Mouse (Mus musculus) C2C12 (cell line): ENCODE results near the gene Gm5788. TPM values are rescaled to one million over a fixed set of nuclear protein-coding genes. Genes with fewer than 3 reads are reported as not detected.
"Not testable (repeated sequence)": the region's sequence is repeated elsewhere in the genome, so short reads cannot be mapped to it uniquely, and the experiment has no call there.

ENCODE experiments used
- H3K27me3 ChIP-seq: one replicate; pipeline ENCODE4 v1.6.1; 2011; ENCODE audit not compliant: control insufficient read depth, insufficient read depth, insufficient read length
- H3K36me3 ChIP-seq: one replicate; pipeline ENCODE4 v1.6.1; 2011; ENCODE audit not compliant: control insufficient read depth, insufficient read depth
- H3K4me3 ChIP-seq: one replicate; pipeline ENCODE4 v1.5.1; 2011; ENCODE audit warnings: mild to moderate bottlenecking, control low read depth; ENCODE audit not compliant: poor library complexity, insufficient read depth, severe bottlenecking
- H3K79me2 ChIP-seq: one replicate; pipeline ENCODE4 v1.6.1; 2011; ENCODE audit not compliant: control insufficient read depth, insufficient read depth
- H3K79me3 ChIP-seq: one replicate; pipeline ENCODE4 v1.6.1; 2011; ENCODE audit warnings: low read depth, control low read depth
- H3ac ChIP-seq: one replicate; pipeline ENCODE3; 2011; ENCODE audit warnings: low read depth; ENCODE audit not compliant: control insufficient read depth, insufficient read length
- CEBPB ChIP-seq: IDR thresholded peaks from one replicate; pipeline ENCODE4 v1.6.1; 2011; ENCODE audit warnings: low read depth, mild to moderate bottlenecking, control low read depth, moderate library complexity
- CTCF ChIP-seq: IDR thresholded peaks from one replicate; pipeline ENCODE4 v1.5.1; 2011; ENCODE audit not compliant: control insufficient read depth, insufficient read depth, insufficient read length
- FOSL1 ChIP-seq: IDR thresholded peaks from one replicate; pipeline ENCODE4 v1.8.0; 2011; ENCODE audit warnings: mild to moderate bottlenecking, low read length; ENCODE audit not compliant: poor library complexity, insufficient read depth, severe bottlenecking
- MAX ChIP-seq: IDR thresholded peaks from one replicate; pipeline ENCODE4 v1.6.1; 2011; ENCODE audit warnings: mild to moderate bottlenecking, control low read depth
- MYOD1 ChIP-seq: IDR thresholded peaks from one replicate; pipeline ENCODE4 v1.6.1; 2011; ENCODE audit warnings: low read depth; ENCODE audit not compliant: control insufficient read depth, insufficient read length
- MYOG ChIP-seq: IDR thresholded peaks from one replicate; pipeline ENCODE4 v1.6.1; 2011; ENCODE audit not compliant: control insufficient read depth, insufficient read length; ENCODE audit errors: extremely low read depth
- USF1 ChIP-seq: IDR thresholded peaks from one replicate; pipeline ENCODE4 v1.6.1; 2011; ENCODE audit warnings: low read depth, mild to moderate bottlenecking, control low read depth, moderate library complexity
- polyA plus RNA-seq: library from polyadenylated mRNA; unstranded; fragments of >200 nt; fragmentation: generic; extraction: Trizol; gene quantifications from one replicate; pipeline ENCODE4 v1.2.1, GENCODE M21; 2012; ENCODE audit warnings: missing spikeins

The Gm5788 gene
- polyA plus RNA-seq, 1 experiment = not detected

- no peak for TF ChIP-seq CEBPB
- TF ChIP-seq CTCF = no peak
- TF ChIP-seq MAX = peak; percentile 50
- no peak for TF ChIP-seq MYOG
- peak within 1 kb of the TSS; percentile 92 for H3K4me3 ChIP-seq
- peak within 1 kb of the TSS; percentile 82 for H3ac ChIP-seq
- H3K79me2 ChIP-seq = peaks cover 47% of the 10 kb centered on the region
- no peaks in the 10 kb centered on the region for H3K27me3 ChIP-seq
- H3K79me3 ChIP-seq = peaks cover 31% of the 10 kb centered on the region
- H3K36me3 ChIP-seq = peaks cover 27% of the 10 kb centered on the region
Measured at GRCm38 (mm10) chr12:87471964-87472786, 22.3 kb upstream of the Gm5788 start, which contains the start of gene Snw1. Snw1 (minus strand) TSS chr12:87472274.

GRCm38 (mm10) chr12:87474756-87475155 lies 19.8 kb upstream of the Gm5788 start:
- Histone ChIP-seq H3K27me3 (no peaks in the 10 kb centered on the region), H3ac (no peak overlapping the region), H3K4me3 (no peak overlapping the region), H3K79me3 (peaks cover 23% of the 10 kb centered on the region), H3K79me2 (peaks cover 23% of the 10 kb centered on the region), H3K36me3 (peaks cover 7% of the 10 kb centered on the region)
- TF ChIP-seq MYOG = no peak

- H3K36me3 ChIP-seq, H3K79me2 ChIP-seq, H3K27me3 ChIP-seq, H3K79me3 ChIP-seq, H3K4me3 ChIP-seq, H3ac ChIP-seq: not testable (repeated sequence)
Measured at GRCm38 (mm10) chr12:87482482-87482881, 12.0 kb upstream of the Gm5788 start.

- not testable (repeated sequence) for H3K36me3 ChIP-seq, H3K79me3 ChIP-seq, H3K27me3 ChIP-seq, H3K79me2 ChIP-seq, H3K4me3 ChIP-seq, H3ac ChIP-seq
Measured at GRCm38 (mm10) chr12:87488683-87489082, 5.8 kb upstream of the Gm5788 start.

GRCm38 (mm10) chr12:87514016-87514415 lies 19.5 kb downstream of the Gm5788 start, which contains the start of gene Gm8300:
Gm8300 (plus strand) TSS chr12:87514316.
- H3K36me3 ChIP-seq, H3K27me3 ChIP-seq, H3K4me3 ChIP-seq, H3K79me3 ChIP-seq, H3ac ChIP-seq, H3K79me2 ChIP-seq: not testable (repeated sequence)

GRCm38 (mm10) chr12:87519616-87520015 lies 25.1 kb downstream of the Gm5788 start:
- H3ac ChIP-seq, H3K79me2 ChIP-seq, H3K27me3 ChIP-seq, H3K79me3 ChIP-seq, H3K36me3 ChIP-seq, H3K4me3 ChIP-seq: not testable (repeated sequence)

- Histone ChIP-seq H3K4me3 (no peak overlapping the region), H3K27me3 (no peaks in the 10 kb centered on the region), H3K36me3 (no peaks in the 10 kb centered on the region), H3K79me3 (no peaks in the 10 kb centered on the region), H3K79me2 (no peaks in the 10 kb centered on the region), H3ac (no peak overlapping the region)
- TF ChIP-seq USF1 (no peak), CTCF (no peak), MAX (no peak), CEBPB (no peak), MYOG (no peak), MYOD1 (no peak), FOSL1 (no peak)
Measured at GRCm38 (mm10) chr12:87543927-87544326, 49.4 kb downstream of the Gm5788 start.

Other genes starting within 250 kb of the Gm5788 start
- 23.2 TPM for gene Vipas39, start 228.5 kb upstream of the Gm5788 start, polyA plus RNA-seq
- gene Ahsa1, start 228.2 kb upstream of the Gm5788 start, polyA plus RNA-seq = 226 TPM
- gene Ism2, start 195.0 kb upstream of the Gm5788 start, polyA plus RNA-seq = 0.18 TPM
- gene Sptlc2, start 106.4 kb upstream of the Gm5788 start, polyA plus RNA-seq = 44.7 TPM
- gene Slirp, start 50.8 kb upstream of the Gm5788 start, polyA plus RNA-seq = 84.9 TPM
- 12.7 TPM for gene Alkbh1, start 50.7 kb upstream of the Gm5788 start, polyA plus RNA-seq
- gene Snw1, start 22.4 kb upstream of the Gm5788 start, polyA plus RNA-seq = 41.7 TPM
- 0.05 TPM for gene Gm8300, start 19.6 kb downstream of the Gm5788 start, polyA plus RNA-seq
- gene Oog1, start 108.0 kb downstream of the Gm5788 start, polyA plus RNA-seq = 0.27 TPM
- 0.23 TPM for gene Gm4027, start 124.1 kb downstream of the Gm5788 start, polyA plus RNA-seq
- not detected for gene Gm16381, start 149.9 kb downstream of the Gm5788 start, polyA plus RNA-seq